Mouse (Mus musculus): ENCODE results near the gene Myo1b.

Gene Myo1b

DNA sequence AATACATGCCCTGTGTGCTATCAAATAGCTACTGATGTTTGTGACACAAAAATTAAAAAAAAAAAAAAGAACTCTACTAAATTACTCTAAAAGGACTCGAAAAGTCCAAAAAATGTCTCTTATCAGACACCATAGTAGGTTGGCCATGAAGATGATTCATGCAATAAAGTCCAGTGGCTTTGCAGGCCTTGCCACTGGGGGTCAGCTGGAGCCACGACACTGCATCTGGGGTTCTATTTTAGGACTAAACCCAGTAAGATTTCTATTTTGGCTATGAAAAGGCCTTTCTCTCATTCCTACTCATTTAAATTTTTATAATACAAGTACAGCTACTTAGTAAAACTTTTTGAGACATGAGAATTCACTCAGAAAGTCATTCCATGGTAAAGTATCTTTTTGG lies 205.0 kb downstream of the Myo1b start:
- no peak for DNase-seq

DNA sequence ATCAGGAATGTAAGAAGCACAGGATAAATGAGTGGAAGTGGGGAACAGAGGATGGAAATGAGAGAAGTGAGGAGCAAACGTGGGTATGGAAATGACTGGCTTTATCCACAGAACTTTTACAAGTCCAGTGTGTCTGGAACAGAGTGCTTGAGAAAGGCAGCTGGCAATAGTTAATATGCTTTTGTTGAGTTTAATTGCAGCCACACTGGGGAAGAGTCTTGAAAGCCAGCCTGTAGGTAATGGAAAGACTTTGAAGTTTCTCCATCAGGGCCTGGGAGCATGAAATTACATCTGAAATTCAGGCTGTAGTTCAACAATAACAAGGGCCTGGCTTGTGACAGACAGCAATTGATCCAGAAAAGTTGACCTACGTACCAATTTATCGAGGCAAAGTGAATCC lies 209.8 kb downstream of the Myo1b start:
- no peak for DNase-seq

DNA sequence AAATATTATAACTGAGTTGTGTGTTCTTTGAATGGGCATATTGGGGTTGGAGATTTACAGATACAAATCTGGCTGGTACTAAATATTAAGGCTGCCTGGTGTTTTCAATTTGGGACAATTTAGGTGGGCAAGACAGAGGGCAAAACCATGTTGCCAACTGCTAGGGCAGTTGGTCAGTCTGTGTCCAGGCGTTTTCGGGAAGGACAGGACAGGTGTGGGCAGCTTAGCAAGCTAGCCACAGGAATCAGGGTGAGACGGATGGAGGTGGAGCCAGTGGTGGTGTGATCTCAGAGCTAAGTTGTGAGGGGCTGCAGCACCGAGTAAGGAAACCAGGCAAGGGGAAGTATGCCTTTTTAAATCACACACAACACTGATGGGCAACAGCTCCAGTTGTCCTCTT lies 211.3 kb downstream of the Myo1b start:
- no peak for DNase-seq

All from kidney, postnatal 14 days (tissue).